Mouse (Mus musculus) G1E (cell line): ENCODE measurements around the gene Prep.

ENCODE experiments used
- CTCF ChIP-seq: IDR thresholded peaks from 2 replicates; pipeline ENCODE4 v1.5.1; 2012; ENCODE audit warnings: low read depth, low read length, inconsistent platforms, mixed read lengths
- GATA1 ChIP-seq: IDR thresholded peaks from 2 replicates; pipeline ENCODE4 v1.6.1; 2012; ENCODE audit warnings: borderline replicate concordance, low read length, inconsistent platforms, mixed read lengths

- TF ChIP-seq GATA1 (no peak), CTCF (no peak)
Measured at GRCm38 (mm10) chr10:45070362-45070761, 3.4 kb downstream of the Prep start.
